Mouse (Mus musculus) left cerebral cortex, postnatal 25 days (tissue): Measurements from ENCODE around the gene Stxbp1. TPM values are rescaled to one million over a fixed set of nuclear protein-coding genes. Genes with fewer than 3 reads are reported as not detected.
A peak's percentile ranks its signal among the peaks of the same experiment; 100 is the strongest.

Source experiments
- DNase-seq, 2 experiments: peaks; one replicate each; pipeline ENCODE4 v3.0.0; 2022; ENCODE audit warnings: low spot score in 2 of 2, mixed read lengths in 1 of 2
- intact Hi-C: fragments of 180-260 bp; cut with DNase I; formaldehyde crosslinking; loops from one replicate; pipeline ENCODE4 v1.15.1; 2025
- total RNA-seq, 2 experiments: library from RNA; stranded (reverse); gene quantifications; 2 replicates each; pipeline ENCODE4 v1.2.3; 2021

Stxbp1 gene
- total RNA-seq, 2 experiments from 2014 or later, result 957 to 1,021 TPM

DNA sequence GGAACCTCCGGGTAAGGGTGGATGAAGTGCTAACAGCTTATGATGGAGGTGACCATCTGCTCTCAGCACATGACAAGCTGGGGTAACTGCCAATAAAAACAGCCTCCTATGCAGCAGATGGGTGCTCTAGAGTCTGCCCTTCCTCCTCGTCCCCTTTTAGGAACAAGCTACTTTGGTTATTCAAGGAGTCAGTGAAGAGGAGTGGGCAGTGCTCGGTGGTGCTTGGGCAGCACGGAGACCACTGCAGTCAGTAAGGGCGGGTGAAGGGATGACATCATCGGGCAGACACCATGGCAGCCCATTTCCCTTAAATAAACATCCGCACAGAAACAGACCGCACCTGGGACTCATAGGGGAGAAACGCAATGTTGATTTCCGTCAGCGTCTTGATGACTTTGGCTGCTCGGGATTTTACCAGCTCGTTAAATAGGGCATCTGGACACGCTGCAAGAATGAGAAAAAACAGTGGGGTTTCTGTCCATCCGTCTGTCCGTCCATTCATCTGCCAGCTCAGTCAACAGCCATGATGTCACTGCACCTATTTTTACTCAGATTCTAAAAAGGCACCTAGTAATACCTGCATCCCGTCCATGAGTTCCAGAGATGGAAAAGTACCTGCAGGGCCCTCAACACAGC, 30.0 kb downstream of the Stxbp1 start:
- intact Hi-C loops, result loop anchor here (1.0 to 2.0 kb wide), 2 partner anchors 28 to 35 kb away; no protein-coding TSS in a partner anchor
- DNase-seq, result peak; percentile 62 to 95

DNA sequence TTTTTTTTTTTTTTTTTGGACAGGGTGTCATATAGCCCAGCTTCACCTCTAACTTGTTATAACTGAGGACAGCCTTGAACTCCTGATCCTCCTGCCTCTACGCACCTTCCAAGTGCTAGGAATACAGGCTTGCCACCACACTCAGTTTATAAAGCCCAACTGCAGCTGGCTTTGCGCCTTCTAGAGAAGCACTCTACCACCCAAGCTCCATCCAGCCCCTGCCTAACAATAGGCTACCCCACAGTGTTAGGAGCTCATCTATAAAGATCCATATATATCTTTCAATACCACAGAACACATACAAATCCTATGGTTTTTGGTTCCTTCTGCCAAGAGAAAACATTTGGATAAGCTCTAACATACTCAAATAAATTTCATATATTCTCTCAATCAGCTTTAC, 30.5 kb downstream of the Stxbp1 start:
- DNase-seq, result peak in 1 of 2 experiments; percentile 27
- intact Hi-C loops, result loop anchor here (2.0 kb wide), 1 partner anchor 28 kb away; no protein-coding TSS in a partner anchor

DNA sequence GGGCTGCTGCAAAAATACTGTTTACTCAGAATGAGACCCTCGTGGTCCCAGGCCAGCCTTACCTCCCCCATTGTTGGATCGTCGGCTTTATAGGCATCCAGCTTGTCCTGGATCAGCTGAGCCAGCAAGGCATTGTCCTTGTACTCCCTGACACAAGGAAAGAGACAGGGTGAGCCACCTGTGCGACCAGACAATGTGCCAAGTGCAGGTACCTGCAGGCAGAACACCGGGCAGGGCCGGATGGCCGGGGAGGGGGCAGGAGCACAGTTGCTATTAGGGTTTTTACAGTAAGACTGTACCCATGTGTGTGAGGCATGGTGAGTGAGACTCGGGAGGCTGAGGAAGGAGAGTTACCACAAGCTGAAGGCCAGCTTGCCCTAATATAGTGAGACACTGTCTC, 35.1 kb downstream of the Stxbp1 start:
- intact Hi-C loops, result no loop called here

DNA sequence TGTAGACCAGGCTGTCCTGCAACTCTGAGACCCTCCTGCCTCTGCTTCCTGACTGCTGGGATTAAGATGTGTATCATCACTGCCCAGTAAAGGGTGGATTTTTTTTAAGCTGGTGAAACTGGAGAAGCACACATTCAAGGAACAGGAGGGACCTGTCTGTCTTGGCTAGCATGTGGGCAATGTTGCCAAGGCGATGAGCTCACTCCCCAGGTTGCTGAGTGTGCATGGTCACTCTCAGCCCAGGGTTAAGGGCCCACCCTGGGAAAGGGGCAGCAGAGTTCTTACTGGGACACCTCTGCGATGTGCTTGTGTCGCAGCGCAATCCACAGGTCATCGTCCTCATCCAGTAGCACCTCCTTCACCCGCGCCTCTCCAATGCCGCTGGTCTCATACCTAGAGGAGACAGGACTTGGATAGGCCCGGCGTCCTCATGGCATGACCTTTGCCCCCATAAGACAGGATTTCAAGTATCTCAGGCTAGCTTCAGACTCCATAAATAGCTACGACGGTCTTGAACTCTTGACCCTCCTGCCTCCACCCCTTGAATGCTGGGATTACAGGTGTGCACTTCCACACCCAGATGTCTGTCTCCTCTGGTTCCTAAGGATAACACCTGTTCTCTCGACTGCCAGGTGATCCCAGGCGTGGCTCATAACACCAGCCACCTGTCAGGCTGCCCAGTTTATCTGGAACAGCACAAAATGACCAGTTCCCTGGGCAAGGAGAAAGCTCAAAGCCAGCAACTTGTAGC, 38.1 kb downstream of the Stxbp1 start:
- no peak for DNase-seq
- intact Hi-C loops, result no loop called here

More for the DNA sequence above, 35.1 kb downstream of the Stxbp1 start:
- no peak for DNase-seq

DNA sequence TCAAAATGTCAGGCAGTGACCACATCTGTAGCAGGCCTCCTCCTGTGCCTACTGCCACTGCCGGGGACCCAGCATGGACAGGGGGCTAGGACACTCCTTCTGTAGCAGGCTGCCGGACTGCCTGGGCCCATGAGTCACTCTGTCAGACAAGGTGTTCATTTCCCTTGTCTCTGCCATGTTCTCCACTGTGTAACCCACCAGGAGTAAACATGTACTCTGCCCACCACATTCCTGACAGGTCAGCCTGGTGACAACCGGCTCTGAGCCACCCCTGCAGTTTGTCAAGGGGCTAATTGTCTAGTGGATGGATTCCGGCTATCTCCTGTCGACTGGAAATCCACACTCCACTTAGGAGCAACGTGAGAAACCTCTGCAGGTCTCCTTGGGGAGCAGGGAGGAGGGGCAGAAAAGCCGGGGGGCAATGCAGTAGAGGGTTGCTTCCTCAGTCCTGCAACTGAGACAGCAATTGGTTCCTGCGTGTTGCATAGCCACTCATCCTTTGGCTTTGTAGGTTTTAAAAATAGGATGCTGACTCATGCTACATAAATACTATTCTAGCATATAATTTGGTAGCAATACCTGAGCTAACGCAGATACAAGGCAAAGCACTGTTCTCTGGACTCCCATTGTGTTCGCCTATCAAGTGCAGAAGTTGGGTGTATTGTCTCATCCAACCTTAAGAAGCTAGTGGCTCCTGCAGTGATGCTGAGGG, 48.6 kb downstream of the Stxbp1 start:
- intact Hi-C loops, result no loop called here
- peak in 1 of 2 experiments; percentile 69 for DNase-seq

DNA sequence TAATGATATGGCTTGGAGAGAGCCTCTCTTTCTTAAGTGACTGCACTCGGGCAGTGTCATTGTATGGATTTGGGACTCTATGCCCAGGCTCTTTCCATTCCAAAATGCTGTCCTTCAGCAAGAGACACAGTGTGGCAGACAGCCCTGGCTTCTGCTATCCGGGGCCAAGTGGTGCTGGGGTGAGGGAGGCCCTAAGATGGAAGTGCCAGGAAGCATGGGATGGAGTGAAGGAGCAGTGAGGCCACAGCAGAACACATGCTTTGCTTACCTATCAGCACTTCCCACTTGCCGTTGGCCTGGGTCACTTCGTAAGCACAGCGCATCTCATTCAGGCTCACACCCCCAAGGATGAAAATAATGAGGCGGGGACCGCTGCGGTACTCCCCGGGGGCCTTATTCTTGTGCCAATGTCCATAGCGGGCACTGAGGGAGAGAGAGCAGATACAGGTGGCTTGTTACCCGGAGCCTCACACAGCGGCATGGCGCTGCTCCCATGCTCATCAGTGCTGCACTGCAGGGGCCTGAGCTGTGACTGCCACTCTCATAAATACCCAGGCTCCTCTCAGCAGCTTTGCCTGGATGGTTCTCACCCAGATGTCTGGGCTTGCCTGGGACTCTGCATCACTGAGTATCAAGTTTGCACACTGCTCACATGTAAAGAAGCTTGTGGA, 51.2 kb downstream of the Stxbp1 start:
- intact Hi-C loops, result no loop called here
- no peak for DNase-seq

DNA sequence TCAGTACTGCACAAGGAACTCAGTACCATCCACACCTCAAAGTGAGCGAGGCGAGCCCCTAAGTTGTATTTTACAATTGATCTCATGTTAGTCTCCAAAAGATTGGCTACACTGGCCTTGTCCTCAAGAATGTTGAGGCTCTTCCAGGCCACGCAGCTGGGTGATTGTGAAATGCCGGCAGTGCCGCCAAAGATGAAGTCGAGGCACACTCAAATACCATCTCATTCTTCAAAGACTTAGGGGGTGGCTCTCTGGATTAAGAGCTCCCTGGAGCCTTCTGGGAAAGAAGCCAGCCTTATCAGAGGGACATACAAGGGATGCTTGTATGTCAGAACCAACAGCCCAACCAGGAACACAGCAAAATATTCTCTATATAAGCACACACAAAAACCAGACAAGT, 55.7 kb downstream of the Stxbp1 start:
- intact Hi-C loops, result no loop called here
- peak in 1 of 2 experiments; percentile 24 for DNase-seq

DNA sequence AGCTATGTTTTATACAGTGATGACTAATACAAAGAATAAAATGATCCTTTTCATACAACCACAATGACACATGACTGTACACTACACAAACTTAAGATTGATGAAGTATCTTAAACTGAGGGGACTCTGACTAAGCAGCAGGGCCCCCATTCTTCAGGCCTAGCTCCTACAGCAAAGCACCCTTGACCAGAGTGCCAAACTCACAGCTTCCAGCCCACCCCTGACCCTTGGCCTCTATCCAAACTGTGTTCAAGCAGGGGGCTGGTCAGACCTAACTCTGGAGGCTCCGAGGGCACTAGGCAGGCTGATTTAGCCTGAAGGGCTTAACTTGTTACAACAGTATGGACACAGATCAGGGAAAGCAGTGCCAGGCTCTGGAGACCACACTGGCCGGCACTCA, 58.5 kb downstream of the Stxbp1 start:
- intact Hi-C loops, result no loop called here
- DNase-seq, result no peak

DNA sequence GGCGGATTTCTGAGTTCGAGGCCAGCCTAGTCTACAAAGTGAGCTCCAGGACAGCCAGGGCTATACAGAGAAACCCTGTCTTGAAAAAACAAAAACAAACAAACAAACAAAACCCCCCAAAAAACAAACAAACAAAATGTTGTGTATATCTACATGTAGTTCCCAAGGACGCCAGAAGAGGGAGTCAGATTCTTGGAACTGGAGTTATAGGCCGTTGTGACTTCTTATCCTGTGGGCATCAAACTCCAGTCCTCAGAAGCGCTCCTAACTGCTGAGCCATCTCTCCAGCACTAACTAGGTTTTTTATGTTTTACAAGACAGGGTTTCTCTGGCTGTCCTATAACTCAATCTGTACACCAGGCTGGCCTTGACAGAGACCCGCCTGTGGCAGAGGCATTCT, 59.9 kb downstream of the Stxbp1 start:
- DNase-seq, result peak in 1 of 2 experiments; percentile 40

DNA sequence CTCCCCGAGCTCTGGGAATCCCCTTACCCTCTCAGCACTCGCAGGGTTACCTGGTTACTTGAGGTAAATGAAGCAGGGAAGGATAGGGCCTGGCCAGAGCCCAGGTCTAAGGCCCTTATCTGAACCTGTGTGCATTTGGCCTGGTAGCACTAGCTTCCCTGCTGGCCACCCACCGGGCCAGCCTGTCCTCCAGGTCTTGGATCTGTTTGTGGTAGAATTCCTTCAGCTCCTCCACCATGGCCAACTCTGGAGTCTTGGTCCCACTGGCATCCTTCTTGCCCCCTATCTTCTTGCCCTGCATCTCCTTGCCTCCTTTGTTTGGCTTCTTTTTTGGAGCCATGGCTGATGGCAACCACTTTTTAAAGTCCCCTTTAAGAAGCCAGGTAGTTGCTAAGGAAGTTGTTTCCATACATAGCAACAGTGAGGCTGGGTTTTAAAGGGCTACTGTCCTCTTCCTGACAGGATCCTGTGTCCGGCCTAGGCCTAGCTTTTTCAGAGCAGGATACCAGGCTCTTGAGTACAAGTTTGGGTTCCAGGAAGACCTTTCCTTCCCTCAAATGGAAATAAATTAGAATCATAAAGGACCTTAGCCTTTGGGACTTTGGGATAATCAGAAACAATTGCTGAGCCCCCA, 62.9 kb downstream of the Stxbp1 start, which contains the start of gene Cfap157:
TSS of gene Cfap157 (minus strand) at position 381 of the 634 bp plus-strand sequence.
- intact Hi-C loops, result loop anchor here (5.0 kb wide), 1 partner anchor 143 kb away; no protein-coding TSS in a partner anchor
- DNase-seq, result peak in 1 of 2 experiments; percentile 55

More for the DNA sequence above, 59.9 kb downstream of the Stxbp1 start:
- intact Hi-C loops, result no loop called here

DNA sequence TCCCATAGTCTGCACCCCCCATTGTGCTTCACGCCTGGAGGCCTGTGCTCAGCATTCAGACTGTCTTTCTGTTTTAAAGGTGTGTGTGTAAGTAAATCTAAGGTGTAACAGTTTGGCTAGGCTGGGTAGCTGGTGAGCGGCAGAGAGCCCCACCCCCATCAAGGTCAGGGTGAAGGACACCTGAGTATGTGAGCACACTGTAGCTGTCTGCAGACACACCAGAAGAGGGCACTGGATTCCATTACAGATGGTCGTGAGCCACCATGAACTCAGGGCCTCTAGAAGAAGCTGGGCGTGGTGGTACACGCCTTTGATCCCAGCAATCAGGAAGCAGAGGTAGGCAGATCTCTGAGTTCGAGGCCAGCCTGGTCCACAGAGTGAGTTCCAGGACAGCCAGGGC, 65.3 kb downstream of the Stxbp1 start:
- intact Hi-C loops, result loop anchor here (5.0 kb wide), 1 partner anchor 146 kb away; no protein-coding TSS in a partner anchor
- DNase-seq, result no peak

DNA sequence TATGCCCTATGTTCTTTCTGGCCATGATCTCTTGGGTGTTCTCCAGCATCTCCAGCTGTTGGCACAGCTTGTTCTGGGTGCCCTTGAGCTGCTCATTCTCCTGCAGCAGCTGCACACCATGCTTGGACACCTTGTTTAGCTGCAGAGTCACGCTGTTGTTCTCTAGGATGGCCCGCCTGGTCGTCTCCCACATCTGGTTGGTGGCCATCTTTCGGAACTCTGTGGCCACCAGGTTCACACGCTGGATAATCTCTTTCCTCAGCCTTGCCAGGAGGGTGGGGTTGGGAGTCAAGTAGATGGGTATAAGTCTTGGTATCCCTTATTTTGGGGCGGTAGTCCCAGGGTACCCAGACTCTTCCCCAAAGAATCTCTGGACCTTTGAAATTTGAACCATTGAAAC, 67.3 kb downstream of the Stxbp1 start:
- intact Hi-C loops, result loop anchor here (1.0 to 5.0 kb wide), 2 partner anchors 75 to 148 kb away; no protein-coding TSS in a partner anchor
- DNase-seq, result no peak

DNA sequence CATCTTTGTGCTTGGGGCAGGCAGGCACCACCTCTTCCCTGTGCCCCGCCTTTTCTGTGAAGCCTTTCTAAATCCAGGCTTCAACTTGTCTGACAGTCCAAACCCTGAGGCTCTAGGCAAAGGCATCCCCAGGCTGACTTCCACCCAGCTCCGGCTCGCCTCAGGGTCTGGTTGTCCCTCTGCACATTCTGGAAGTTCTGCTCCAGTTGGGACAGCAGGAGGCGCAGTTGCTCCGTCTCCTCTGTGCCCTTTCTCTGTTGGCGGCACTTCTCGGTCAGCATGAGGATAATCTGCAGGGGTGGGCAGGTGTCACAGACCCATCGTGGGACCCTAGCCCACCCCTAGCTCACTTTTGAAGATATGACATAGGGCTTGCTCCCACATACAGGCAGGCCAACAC, 67.9 kb downstream of the Stxbp1 start:
- intact Hi-C loops, result loop anchor here (1.0 kb wide), 1 partner anchor 75 kb away; no protein-coding TSS in a partner anchor
- peak; percentile 48 to 70 for DNase-seq

DNA sequence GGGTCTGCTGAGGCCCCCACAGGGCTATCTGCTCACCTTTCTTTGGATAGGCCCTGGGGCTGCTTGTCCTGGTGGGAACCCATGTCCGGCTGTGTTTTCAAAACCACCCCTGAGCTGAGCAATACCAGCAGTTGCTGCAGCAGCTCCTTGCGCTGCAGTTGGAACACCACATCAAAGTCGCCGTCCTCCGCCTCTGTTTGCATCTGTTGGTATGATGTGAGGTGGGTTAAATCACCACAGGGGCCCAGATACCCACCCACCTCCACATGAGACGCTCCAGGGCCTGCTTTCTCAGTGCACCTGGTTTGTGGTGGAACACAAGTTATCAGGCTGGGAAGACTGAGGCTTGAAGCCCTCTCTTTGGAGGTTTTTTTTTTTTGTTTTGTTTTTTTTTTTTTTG, 69.0 kb downstream of the Stxbp1 start:
- no peak for DNase-seq
- intact Hi-C loops, result no loop called here

DNA sequence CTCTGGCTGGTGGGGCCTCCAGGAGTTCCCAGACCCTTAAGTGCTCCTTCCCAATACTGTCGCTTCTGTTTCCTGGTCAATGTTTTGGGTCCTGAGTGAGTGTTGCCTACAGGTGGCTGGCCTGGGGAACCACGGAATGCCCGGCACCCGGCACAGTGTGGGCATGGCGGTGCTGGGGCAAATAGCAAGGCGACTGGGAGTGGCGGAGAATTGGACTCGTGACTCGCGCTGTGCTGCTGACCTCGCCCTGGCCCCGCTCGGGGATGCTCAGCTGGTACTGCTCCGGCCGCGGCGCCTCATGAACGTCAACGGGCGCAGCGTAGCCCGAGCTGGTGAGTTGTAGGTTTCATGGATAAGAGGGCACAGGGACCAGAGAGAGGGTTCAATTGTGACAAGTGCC, 70.9 kb downstream of the Stxbp1 start:
- DNase-seq, result no peak
- intact Hi-C loops, result no loop called here

DNA sequence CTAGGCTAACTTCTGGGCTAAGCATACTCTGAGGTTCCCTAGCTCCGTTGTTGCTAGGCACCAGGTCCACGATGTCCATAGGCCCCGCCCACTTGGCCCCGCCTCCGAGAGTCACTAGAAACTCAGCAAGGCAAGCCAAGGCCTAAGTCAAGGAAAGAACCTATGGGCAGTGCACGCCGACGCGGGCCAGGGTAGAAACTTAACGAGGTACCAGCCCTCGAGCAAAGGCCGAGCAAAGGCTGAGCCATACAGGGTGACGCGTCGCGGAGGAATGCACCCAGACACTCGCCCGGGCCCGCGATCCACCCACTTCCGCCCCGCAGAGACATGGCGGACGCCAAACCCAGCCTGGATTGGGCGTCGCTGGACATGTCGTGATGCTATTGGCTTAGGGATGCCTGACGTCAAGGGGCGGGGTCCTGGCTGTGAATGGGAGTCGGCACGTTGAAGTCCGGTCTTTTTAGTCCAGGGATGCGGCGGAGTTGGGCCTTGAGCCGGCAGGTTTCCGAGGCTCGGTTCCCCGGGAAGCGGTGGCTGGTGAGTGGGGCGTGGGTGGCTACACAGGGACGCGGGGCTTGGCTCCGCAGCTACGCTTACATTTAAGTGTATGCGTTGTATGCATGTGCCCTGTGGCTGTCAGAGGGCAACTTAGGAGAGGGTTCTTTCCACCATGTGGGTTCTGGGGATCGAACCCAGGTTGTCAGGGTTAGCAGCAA, 71.5 kb downstream of the Stxbp1 start, which contains the start of the genes Ttc16 and Ptrh1:
TSS of gene Ttc16 (minus strand) at position 275 of the 716 bp plus-strand sequence.
TSS of gene Ptrh1 (plus strand) at position 428 of the 716 bp plus-strand sequence.
- intact Hi-C loops, result no loop called here
- DNase-seq, result peak; percentile 98

DNA sequence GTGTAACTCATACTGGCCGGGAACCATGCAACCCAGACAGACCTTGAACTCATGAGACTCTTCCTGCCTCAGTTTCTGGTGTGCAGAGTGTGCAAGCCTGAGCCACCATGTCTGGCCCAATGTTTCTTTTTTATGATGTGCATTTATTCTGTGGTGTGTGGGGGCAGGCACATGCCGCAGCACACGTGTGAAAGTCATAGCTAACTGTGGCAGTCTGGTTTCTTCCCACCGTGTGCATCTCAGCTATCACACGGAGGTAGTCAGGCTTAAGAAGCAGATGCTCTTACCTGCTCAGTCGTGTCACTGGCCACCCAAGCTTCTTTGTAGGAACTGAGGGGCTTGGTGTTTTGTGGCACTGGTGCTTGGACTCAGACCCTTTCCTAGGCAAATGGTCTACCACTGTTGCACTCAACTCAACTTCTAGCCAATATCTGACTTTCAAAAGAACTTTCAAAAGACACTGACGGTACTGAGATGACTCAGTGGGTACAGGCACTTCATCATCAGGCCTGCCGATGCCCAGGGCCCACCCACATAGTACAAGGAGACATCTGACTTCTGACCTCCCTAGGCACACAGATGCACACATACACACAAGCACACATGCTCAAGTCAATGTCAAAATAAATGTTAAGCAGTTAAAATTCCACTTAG, 74.3 kb downstream of the Stxbp1 start:
- no peak for DNase-seq
- intact Hi-C loops, result no loop called here

DNA sequence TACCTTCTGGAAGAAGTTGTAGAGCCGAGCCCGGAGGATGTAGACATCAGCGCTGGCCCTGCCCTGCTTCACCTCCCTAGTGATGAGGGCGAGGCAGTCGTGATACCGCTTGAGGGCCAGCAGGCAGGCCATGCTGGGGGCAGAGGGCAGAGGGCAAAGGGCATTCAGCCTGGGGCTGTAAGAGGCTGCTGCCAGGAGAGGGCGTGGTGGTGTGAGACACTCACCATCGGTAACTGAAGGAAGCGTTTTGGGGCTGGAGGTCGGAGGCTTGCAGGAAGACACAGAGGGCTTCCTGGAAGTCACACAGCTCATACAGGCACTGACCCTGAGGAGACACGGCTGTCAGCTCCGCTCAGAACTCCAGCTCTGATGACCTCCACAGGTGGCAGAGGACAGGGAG, 75.2 kb downstream of the Stxbp1 start:
- intact Hi-C loops, result no loop called here
- DNase-seq, result no peak
